Mouse (Mus musculus): ENCODE data around the gene Bclaf1.

DNA sequence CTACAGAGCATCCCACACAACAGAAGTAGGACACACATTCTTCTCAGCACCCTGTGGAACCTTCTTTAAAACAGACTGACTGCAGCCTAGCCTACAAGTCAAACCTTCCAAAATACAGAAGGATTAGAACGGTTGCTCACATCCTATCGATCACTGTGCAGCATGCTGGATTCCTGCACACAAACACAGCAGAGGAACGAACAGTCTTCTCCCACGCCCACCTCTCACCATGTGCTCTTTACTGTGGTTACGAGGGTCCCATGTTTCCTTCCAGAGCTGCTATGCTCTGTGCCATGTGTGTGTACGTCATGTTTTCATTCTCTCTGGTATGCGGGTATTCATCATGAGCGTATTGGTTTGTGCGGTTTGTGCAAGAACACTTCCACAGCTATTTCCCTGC is 65.4 kb downstream of the Bclaf1 start:
- no peak for TF ChIP-seq CTCF (IDR thresholded peaks at IDR 0.05; ENCODE audit: control insufficient read depth, insufficient read depth, insufficient read length)
- TF ChIP-seq MYOD1 (IDR thresholded peaks at IDR 0.05; ENCODE audit: control insufficient read depth, insufficient read length, low read depth): no peak
- TF ChIP-seq MAX (IDR thresholded peaks at IDR 0.05): no peak
- no peak for TF ChIP-seq USF1 (IDR thresholded peaks at IDR 0.05; ENCODE audit: low read depth)
- TF ChIP-seq CEBPB (IDR thresholded peaks at IDR 0.05; ENCODE audit: low read depth): no peak

All from C2C12 (cell line).